Mouse (Mus musculus) heart, postnatal 0 days (tissue): ENCODE measurements around the gene Cldn14.

Source experiments
- CTCF ChIP-seq: IDR thresholded peaks from 2 replicates; pipeline ENCODE4 v1.5.1; 2016; ENCODE audit warnings: antibody characterized with exemption, control low read depth, low read depth
- EP300 ChIP-seq: IDR thresholded peaks from 2 replicates; pipeline ENCODE4 v1.6.1; 2016; ENCODE audit warnings: antibody characterized with exemption, low read depth

- no peak for TF ChIP-seq CTCF
- no peak for TF ChIP-seq EP300
Measured at GRCm38 (mm10) chr16:93918679-93919060, 90.0 kb downstream of the Cldn14 start.
